Mouse (Mus musculus): ENCODE measurements around the gene Riiad1. TPM values are rescaled to one million over a fixed set of nuclear protein-coding genes. Genes with fewer than 3 reads are reported as not detected.
A peak's percentile ranks its signal among the peaks of the same experiment; 100 is the strongest.

Gene Riiad1
- 2.0 and 2.3 TPM in 2 replicates for polyA plus RNA-seq (2016; fragmentation: Nextera tagmentation; extraction: Ambion mirVana)

- Histone ChIP-seq H3K4me3 (peak within 1 kb of the TSS; percentile 22), H3K9ac (no peak within 1 kb of the TSS), H3K4me2 (replicated peaks) (peak within 1 kb of the TSS; percentile 36), H3K4me1 (peaks cover 22% of the 10 kb centered on the region), H3K27ac (no peak within 1 kb of the TSS), H3K9me3 (no peaks in the 10 kb centered on the region), H3K27me3 (peaks cover 37% of the 10 kb centered on the region), H3K36me3 (no peaks in the 10 kb centered on the region)
- WGBS, result 8% methylated on average over 16 of the region's 16 CpGs
- ATAC-seq (ENCODE audit: insufficient number of reproducible peaks, insufficient read depth, low FRiP score, low TSS enrichment), result no peak
These were observed at the start of gene Riiad1 for GRCm38 (mm10) chr3:94480291-94480884. Gene Riiad1 (minus strand): TSS chr3:94480341.

- no peak for ATAC-seq (ENCODE audit: insufficient number of reproducible peaks, insufficient read depth, low FRiP score, low TSS enrichment)
- Histone ChIP-seq H3K4me1 (no peaks in the 10 kb centered on the region), H3K36me3 (peaks cover 14% of the 10 kb centered on the region), H3K4me2 (replicated peaks) (no peak overlapping the region), H3K4me3 (no peak overlapping the region), H3K9me3 (no peaks in the 10 kb centered on the region), H3K27ac (no peak overlapping the region), H3K9ac (no peak overlapping the region), H3K27me3 (no peaks in the 10 kb centered on the region)
- 69% methylated on average over 2 of the region's 2 CpGs for WGBS
These were observed 46.6 kb upstream of the Riiad1 start for GRCm38 (mm10) chr3:94526731-94527130.

GRCm38 (mm10) chr3:94506664-94507063 is 26.5 kb upstream of the Riiad1 start:
- Histone ChIP-seq H3K9ac (no peak overlapping the region), H3K27me3 (no peaks in the 10 kb centered on the region), H3K27ac (no peak overlapping the region), H3K4me3 (no peak overlapping the region), H3K4me2 (replicated peaks) (no peak overlapping the region), H3K36me3 (peaks cover 36% of the 10 kb centered on the region), H3K4me1 (no peaks in the 10 kb centered on the region), H3K9me3 (no peaks in the 10 kb centered on the region)
- WGBS, result 100% methylated on average over 1 of the region's 1 CpGs
- ATAC-seq (ENCODE audit: insufficient number of reproducible peaks, insufficient read depth, low FRiP score, low TSS enrichment), result no peak

GRCm38 (mm10) chr3:94502243-94502642 is 22.1 kb upstream of the Riiad1 start:
- no peaks in the 10 kb centered on the region for H3K9me3 ChIP-seq
- H3K4me1 ChIP-seq, result no peaks in the 10 kb centered on the region
- no peak overlapping the region for H3K9ac ChIP-seq
- H3K27me3 ChIP-seq, result no peaks in the 10 kb centered on the region
- 73% methylated on average over 3 of the region's 3 CpGs for WGBS
- no peak overlapping the region for H3K27ac ChIP-seq
- peaks cover 39% of the 10 kb centered on the region for H3K36me3 ChIP-seq
- H3K4me2 ChIP-seq (replicated peaks), result no peak overlapping the region
- no peak overlapping the region for H3K4me3 ChIP-seq
- ATAC-seq (ENCODE audit: insufficient number of reproducible peaks, insufficient read depth, low FRiP score, low TSS enrichment), result no peak

GRCm38 (mm10) chr3:94497162-94497561 is 17.0 kb upstream of the Riiad1 start:
- Histone ChIP-seq H3K9me3 (no peaks in the 10 kb centered on the region), H3K27ac (no peak overlapping the region), H3K4me3 (no peak overlapping the region), H3K4me2 (replicated peaks) (no peak overlapping the region), H3K4me1 (no peaks in the 10 kb centered on the region), H3K36me3 (peaks cover 33% of the 10 kb centered on the region), H3K27me3 (no peaks in the 10 kb centered on the region), H3K9ac (no peak overlapping the region)
- 91% methylated on average over 4 of the region's 4 CpGs for WGBS
- no peak for ATAC-seq (ENCODE audit: insufficient number of reproducible peaks, insufficient read depth, low FRiP score, low TSS enrichment)

DNA sequence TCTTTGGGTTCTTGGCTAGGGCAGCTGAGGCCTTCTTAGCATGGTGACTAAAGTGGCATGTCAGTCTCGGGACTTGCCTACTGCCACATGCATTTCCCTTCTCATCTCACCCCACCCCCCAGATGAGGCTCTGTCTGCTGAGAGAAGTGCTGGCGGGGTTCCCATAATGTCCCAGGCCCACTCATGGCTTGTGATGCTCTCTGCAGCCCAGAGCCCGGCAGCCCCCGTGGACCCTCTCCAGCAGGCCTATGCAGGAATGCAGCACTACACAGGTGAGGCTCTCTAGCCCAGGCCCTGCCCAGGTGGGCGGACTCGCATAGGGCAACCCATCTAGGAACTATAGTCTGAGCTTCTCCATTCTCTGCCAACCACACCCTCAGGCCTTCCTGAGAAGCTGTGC is 7.4 kb upstream of the Riiad1 start:
- WGBS, result 79% methylated on average over 6 of the region's 6 CpGs
- peaks cover 8% of the 10 kb centered on the region for H3K4me1 ChIP-seq
- ATAC-seq (ENCODE audit: insufficient number of reproducible peaks, insufficient read depth, low FRiP score, low TSS enrichment), result no peak

DNA sequence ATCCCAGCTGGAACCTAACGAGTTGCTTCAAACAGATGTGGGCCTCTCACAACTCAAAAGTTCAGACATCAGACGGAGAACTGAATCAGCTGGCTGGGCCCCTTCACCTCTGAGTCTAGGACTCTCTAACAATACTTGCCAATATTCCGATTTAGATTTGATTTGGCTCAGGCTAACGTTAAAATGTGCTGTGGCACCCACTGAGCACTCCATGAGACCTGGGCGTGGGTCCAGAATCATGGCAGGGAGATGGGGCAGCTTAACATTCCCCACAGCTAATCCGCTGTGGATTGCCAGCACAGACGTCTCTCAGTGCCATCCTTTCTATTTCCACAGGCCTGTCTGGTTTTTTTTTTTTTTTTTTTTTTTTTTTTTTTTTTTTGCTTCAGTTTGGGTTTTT is 5.8 kb upstream of the Riiad1 start:
- H3K4me3 ChIP-seq, result no peak overlapping the region
- no peak overlapping the region for H3K27ac ChIP-seq
- peaks cover 12% of the 10 kb centered on the region; the same call in 1 of the 2 replicates for H3K27me3 ChIP-seq
- H3K36me3 ChIP-seq, result no peaks in the 10 kb centered on the region
- H3K4me2 ChIP-seq (replicated peaks), result no peak overlapping the region
- no peak overlapping the region for H3K9ac ChIP-seq
- H3K4me1 ChIP-seq, result peaks cover 8% of the 10 kb centered on the region
- 70% methylated on average over 7 of the region's 7 CpGs for WGBS
- no peaks in the 10 kb centered on the region for H3K9me3 ChIP-seq
- no peak for ATAC-seq (ENCODE audit: insufficient number of reproducible peaks, insufficient read depth, low FRiP score, low TSS enrichment)

More for the DNA sequence above, 7.4 kb upstream of the Riiad1 start:
- no peak overlapping the region for H3K9ac ChIP-seq
- no peak overlapping the region for H3K27ac ChIP-seq
- no peak overlapping the region for H3K4me3 ChIP-seq
- no peaks in the 10 kb centered on the region for H3K9me3 ChIP-seq
- no peak overlapping the region for H3K4me2 ChIP-seq (replicated peaks)
- H3K27me3 ChIP-seq, result no peaks in the 10 kb centered on the region
- H3K36me3 ChIP-seq, result 0 out of 2 replicates have a peak, but pooled peaks cover 3% of the 10 kb centered on the region

DNA sequence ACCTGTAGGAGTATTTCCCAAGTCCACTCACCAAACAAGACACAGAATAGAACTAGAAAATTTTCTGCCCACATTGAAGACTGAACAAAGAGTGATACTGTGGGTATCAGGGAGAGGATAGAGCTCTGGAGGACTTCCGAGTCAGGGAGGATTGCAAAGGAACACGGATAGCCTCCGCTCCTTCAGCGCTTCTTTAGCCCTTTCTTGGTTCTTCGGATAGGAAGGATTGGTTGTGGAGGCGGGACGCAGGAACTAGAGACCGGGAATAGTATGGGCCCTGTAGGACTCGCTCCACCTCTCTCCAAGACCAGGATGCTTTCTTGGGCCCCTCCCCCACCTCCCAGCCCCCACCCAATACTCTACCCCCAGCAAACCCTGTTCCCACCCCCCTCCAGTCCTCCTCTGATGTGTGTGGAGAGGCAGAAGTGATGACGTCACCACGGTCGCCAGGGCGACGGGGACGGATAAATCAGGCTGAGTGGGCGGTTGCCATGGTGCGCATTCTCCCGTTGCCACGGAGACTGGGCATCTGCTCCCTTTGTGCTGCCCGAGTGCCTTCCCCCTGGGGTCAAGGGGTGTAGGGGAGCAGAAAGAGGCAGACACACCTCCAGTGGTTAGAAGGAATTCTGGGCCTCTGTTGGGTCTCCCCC is 3.8 kb upstream of the Riiad1 start:
- peak overlapping the region; percentile 30; the same call in 1 of the 2 replicates for H3K27ac ChIP-seq
- peaks cover 15% of the 10 kb centered on the region for H3K4me1 ChIP-seq
- 18% methylated on average over 20 of the region's 20 CpGs for WGBS
- H3K9ac ChIP-seq, result no peak overlapping the region; the same call in 1 of the 2 replicates
- H3K9me3 ChIP-seq, result no peaks in the 10 kb centered on the region
- peak; percentile 32 for ATAC-seq (ENCODE audit: insufficient number of reproducible peaks, insufficient read depth, low FRiP score, low TSS enrichment)
- no peak overlapping the region for H3K4me3 ChIP-seq
- H3K4me2 ChIP-seq (replicated peaks), result 0 out of 2 replicates have a peak overlapping the region, but pooled peaks have one; percentile 9
- H3K27me3 ChIP-seq, result peaks cover 28% of the 10 kb centered on the region
- H3K36me3 ChIP-seq, result no peaks in the 10 kb centered on the region

GRCm38 (mm10) chr3:94482764-94483385 is 2.7 kb upstream of the Riiad1 start:
- H3K9ac ChIP-seq, result no peak overlapping the region
- H3K27ac ChIP-seq, result no peak overlapping the region
- H3K4me3 ChIP-seq, result no peak overlapping the region
- no peaks in the 10 kb centered on the region for H3K9me3 ChIP-seq
- no peaks in the 10 kb centered on the region for H3K36me3 ChIP-seq
- peaks cover 37% of the 10 kb centered on the region for H3K27me3 ChIP-seq
- WGBS, result 80% methylated on average over 17 of the region's 17 CpGs
- no peak for ATAC-seq (ENCODE audit: insufficient number of reproducible peaks, insufficient read depth, low FRiP score, low TSS enrichment)
- H3K4me2 ChIP-seq (replicated peaks), result no peak overlapping the region
- H3K4me1 ChIP-seq, result peaks cover 20% of the 10 kb centered on the region

DNA sequence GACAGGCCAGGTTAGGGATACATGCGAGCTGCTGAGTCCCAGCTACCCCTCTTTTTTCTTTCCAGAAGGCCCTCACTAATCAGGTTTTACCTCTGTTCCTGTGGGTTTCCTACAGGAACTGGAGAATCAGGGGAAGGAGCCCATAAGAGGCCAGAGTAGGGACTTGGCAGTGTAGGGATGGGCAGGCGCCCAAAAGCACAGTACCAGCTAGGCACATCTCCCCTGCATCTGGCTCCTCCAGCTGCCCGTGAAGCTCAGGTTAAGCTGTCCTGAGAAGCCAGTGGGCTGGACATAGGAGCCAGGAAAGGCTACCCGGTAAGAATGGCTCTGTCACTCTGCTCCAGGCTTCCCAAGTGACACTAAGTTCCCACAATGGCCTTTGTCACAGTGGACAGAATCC is 1.3 kb upstream of the Riiad1 start:
- Histone ChIP-seq H3K4me2 (replicated peaks) (no peak overlapping the region), H3K4me3 (no peak overlapping the region), H3K4me1 (peaks cover 22% of the 10 kb centered on the region), H3K9me3 (no peaks in the 10 kb centered on the region), H3K27ac (no peak overlapping the region), H3K36me3 (no peaks in the 10 kb centered on the region), H3K27me3 (peaks cover 37% of the 10 kb centered on the region), H3K9ac (no peak overlapping the region)
- 66% methylated on average over 4 of the region's 4 CpGs for WGBS
- no peak for ATAC-seq (ENCODE audit: insufficient number of reproducible peaks, insufficient read depth, low FRiP score, low TSS enrichment)

- peak overlapping the region; percentile 36 for H3K4me2 ChIP-seq (replicated peaks)
- H3K4me3 ChIP-seq, result peak overlapping the region; percentile 22; the same call in 1 of the 2 replicates
- H3K4me1 ChIP-seq, result peaks cover 22% of the 10 kb centered on the region
- H3K9ac ChIP-seq, result no peak overlapping the region
- WGBS, result 4% methylated on average over 11 of the region's 11 CpGs
- no peaks in the 10 kb centered on the region for H3K36me3 ChIP-seq
- no peaks in the 10 kb centered on the region for H3K9me3 ChIP-seq
- H3K27ac ChIP-seq, result no peak overlapping the region
- ATAC-seq (ENCODE audit: insufficient number of reproducible peaks, insufficient read depth, low FRiP score, low TSS enrichment), result no peak
- H3K27me3 ChIP-seq, result peaks cover 37% of the 10 kb centered on the region
These were observed 577 bp downstream of the Riiad1 start for GRCm38 (mm10) chr3:94479564-94479963.

All from embryonic facial prominence, embryonic 12.5 days (tissue).